Mouse (Mus musculus): ENCODE data around the gene Ric3.

DNA sequence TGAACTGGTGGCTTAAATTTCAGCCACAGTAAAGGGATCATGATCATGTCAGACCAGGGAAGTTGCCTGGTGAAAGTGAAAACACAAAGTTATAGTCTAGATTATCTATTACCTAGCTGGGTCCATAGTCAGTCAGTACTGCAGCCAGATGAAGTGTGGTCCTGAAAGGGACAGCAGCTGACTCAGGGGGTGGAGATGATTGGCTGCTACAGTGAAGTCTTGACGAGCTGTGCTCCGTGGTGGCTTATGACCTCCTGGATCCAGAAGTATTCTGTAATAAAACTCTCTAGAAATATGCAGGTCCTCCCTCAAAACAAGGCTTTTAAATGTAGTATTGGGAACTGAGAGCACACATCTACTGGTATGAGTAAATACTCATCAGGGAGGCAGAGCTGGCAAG is 3.8 kb upstream of the Ric3 start:
- TF ChIP-seq GATA1 (IDR thresholded peaks at IDR 0.05; ENCODE audit: borderline replicate concordance, low read length) (no peak), FLI1 (IDR thresholded peaks at IDR 0.05; ENCODE audit: low read length) (no peak)

Data from megakaryocyte, embryonic 14.5 days (primary cell).